Mouse (Mus musculus) intestine, postnatal 0 days (tissue): Measurements from ENCODE around the gene Timd4. TPM values are rescaled to one million over a fixed set of nuclear protein-coding genes. Genes with fewer than 3 reads are reported as not detected.

Experiments used
- ATAC-seq: fragments of 200-750 bp; cut with Nextera tagmentation; 2 replicates; pipeline ENCODE4 v1.8.0; 2017; ENCODE audit warnings: mild to moderate bottlenecking, moderate TSS enrichment, moderate library complexity
- H3K27ac ChIP-seq: fragments of 300-500 bp; sonication (generic); 2 replicates; pipeline ENCODE4 v1.5.1; 2014; ENCODE audit warnings: mild to moderate bottlenecking, low read depth, low read length, moderate library complexity
- H3K27me3 ChIP-seq: fragments of 300-500 bp; sonication (generic); replicated peaks from 2 replicates; pipeline ENCODE4 v1.6.1; 2014; ENCODE audit warnings: low read length, mixed read lengths; ENCODE audit not compliant: control insufficient read depth, insufficient read depth
- H3K36me3 ChIP-seq: fragments of 300-500 bp; sonication (generic); 2 replicates; pipeline ENCODE4 v1.6.1; 2014; ENCODE audit warnings: mild to moderate bottlenecking, moderate library complexity; ENCODE audit not compliant: control insufficient read depth, insufficient read depth
- H3K4me1 ChIP-seq: fragments of 300-500 bp; sonication (generic); replicated peaks from 2 replicates; pipeline ENCODE4 v1.6.1; 2014; ENCODE audit warnings: antibody characterized with exemption, low read length, mixed read lengths; ENCODE audit not compliant: control insufficient read depth, insufficient read depth
- H3K4me2 ChIP-seq: fragments of 300-500 bp; sonication (generic); replicated peaks from 2 replicates; pipeline ENCODE4 v1.6.1; 2014; ENCODE audit warnings: low read depth, mild to moderate bottlenecking, moderate library complexity
- H3K4me3 ChIP-seq: fragments of 300-500 bp; sonication (generic); 2 replicates; pipeline ENCODE4 v1.5.1; 2014; ENCODE audit warnings: low read depth, low read length
- H3K9ac ChIP-seq: fragments of 300-500 bp; sonication (generic); 2 replicates; pipeline ENCODE4 v1.6.1; 2014; ENCODE audit warnings: mild to moderate bottlenecking, low read depth, low read length
- H3K9me3 ChIP-seq: fragments of 300-500 bp; sonication (generic); 2 replicates; pipeline ENCODE4 v1.6.1; 2016; ENCODE audit warnings: mixed run types; ENCODE audit not compliant: control insufficient read depth
- CTCF ChIP-seq: sonication (generic); IDR thresholded peaks from 2 replicates; pipeline ENCODE4 v1.5.1; 2016; ENCODE audit warnings: low read depth, mild to moderate bottlenecking, control low read depth, antibody characterized with exemption, moderate library complexity
- WGBS: fragments of 180-500 bp; shearing (Covaris S2); extraction: QIAGEN DNeasy Blood & Tissue Kit; methylation state at CpG from one replicate; pipeline ENCODE4 v1.1.7; 2014; 5-methylcytosine and 5-hydroxymethylcytosine counted together
- polyA plus RNA-seq: library from polyadenylated mRNA; unstranded; fragments of >200 nt; fragmentation: Nextera tagmentation; extraction: Ambion mirVana; gene quantifications from 2 replicates; pipeline ENCODE4 v1.2.1, GENCODE M21; 2015

Timd4 gene
- 1.7 and 1.8 TPM in 2 replicates for polyA plus RNA-seq

DNA sequence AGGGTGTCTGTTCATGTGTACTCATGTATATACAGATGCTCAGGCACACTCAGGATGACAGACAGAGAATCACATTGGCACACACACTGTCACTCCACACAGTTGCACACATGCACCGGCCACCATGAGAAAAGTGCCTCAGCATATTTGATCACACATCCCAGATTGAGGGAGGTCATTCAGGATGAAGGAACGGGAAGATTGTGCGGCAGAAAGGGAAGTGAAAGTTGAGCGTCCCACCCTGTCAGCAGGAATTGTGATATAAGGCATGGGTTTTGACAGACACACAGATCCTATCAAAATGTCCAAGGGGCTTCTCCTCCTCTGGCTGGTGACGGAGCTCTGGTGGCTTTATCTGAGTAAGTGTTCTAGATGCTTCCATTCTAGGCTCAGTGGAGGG is at the start of gene Timd4:
Gene Timd4, plus strand, starts transcription at position 290 of the 400 bp plus-strand sequence.
- H3K36me3 ChIP-seq: no peaks in the 10 kb centered on the region
- no peak within 1 kb of the TSS for H3K4me2 ChIP-seq
- no peaks in the 10 kb centered on the region for H3K27me3 ChIP-seq
- no peak within 1 kb of the TSS for H3K4me3 ChIP-seq
- no peaks in the 10 kb centered on the region for H3K4me1 ChIP-seq
- no peak within 1 kb of the TSS for H3K27ac ChIP-seq
- no peak for TF ChIP-seq CTCF
- WGBS: 85% methylated on average over 5 of the region's 5 CpGs
- no peak for ATAC-seq
- no peak within 1 kb of the TSS for H3K9ac ChIP-seq
- H3K9me3 ChIP-seq: no peaks in the 10 kb centered on the region

GRCm38 (mm10) chr11:46776879-46777278 is 33.7 kb upstream of the Timd4 start:
- TF ChIP-seq CTCF: no peak
- H3K9ac ChIP-seq: no peak overlapping the region
- no peaks in the 10 kb centered on the region for H3K27me3 ChIP-seq
- no peak overlapping the region for H3K4me2 ChIP-seq
- H3K36me3 ChIP-seq: no peaks in the 10 kb centered on the region
- H3K9me3 ChIP-seq: no peaks in the 10 kb centered on the region
- no peak overlapping the region for H3K4me3 ChIP-seq
- 64% methylated on average over 3 of the region's 3 CpGs for WGBS
- no peaks in the 10 kb centered on the region for H3K4me1 ChIP-seq
- no peak for ATAC-seq
- H3K27ac ChIP-seq: no peak overlapping the region

GRCm38 (mm10) chr11:46779811-46780210 is 30.8 kb upstream of the Timd4 start:
- H3K27me3 ChIP-seq: no peaks in the 10 kb centered on the region
- whole genome bisulfite sequencing: 71% methylated on average over 2 of the region's 2 CpGs
- no peaks in the 10 kb centered on the region for H3K36me3 ChIP-seq
- H3K9ac ChIP-seq: no peak overlapping the region
- no peak overlapping the region for H3K4me2 ChIP-seq
- no peak for ATAC-seq
- H3K4me1 ChIP-seq: no peaks in the 10 kb centered on the region
- H3K9me3 ChIP-seq: no peaks in the 10 kb centered on the region
- TF ChIP-seq CTCF: peak; percentile 41; the same call in 1 of the 2 replicates
- no peak overlapping the region for H3K4me3 ChIP-seq
- no peak overlapping the region for H3K27ac ChIP-seq

- 85% methylated on average over 2 of the region's 2 CpGs for WGBS
- Histone ChIP-seq H3K4me3 (no peak overlapping the region), H3K27ac (no peak overlapping the region), H3K9me3 (no peaks in the 10 kb centered on the region), H3K4me1 (no peaks in the 10 kb centered on the region), H3K36me3 (no peaks in the 10 kb centered on the region), H3K27me3 (no peaks in the 10 kb centered on the region), H3K4me2 (no peak overlapping the region), H3K9ac (no peak overlapping the region)
- ATAC-seq: no peak
- TF ChIP-seq CTCF: no peak
Observed at GRCm38 (mm10) chr11:46804440-46804839, 6.2 kb upstream of the Timd4 start.

GRCm38 (mm10) chr11:46817692-46818091 is 7.1 kb downstream of the Timd4 start:
- 85% methylated on average over 5 of the region's 5 CpGs for WGBS

GRCm38 (mm10) chr11:46819930-46820329 is 9.3 kb downstream of the Timd4 start:
- 52% methylated on average over 4 of the region's 4 CpGs for WGBS

More at GRCm38 (mm10) chr11:46817692-46818091, 7.1 kb downstream of the Timd4 start:
- H3K27me3 ChIP-seq: no peaks in the 10 kb centered on the region
- H3K9ac ChIP-seq: no peak overlapping the region
- H3K27ac ChIP-seq: no peak overlapping the region
- TF ChIP-seq CTCF: no peak
- no peaks in the 10 kb centered on the region for H3K36me3 ChIP-seq
- no peaks in the 10 kb centered on the region for H3K9me3 ChIP-seq
- H3K4me1 ChIP-seq: no peaks in the 10 kb centered on the region
- no peak overlapping the region for H3K4me2 ChIP-seq
- no peak overlapping the region for H3K4me3 ChIP-seq
- ATAC-seq: no peak

DNA sequence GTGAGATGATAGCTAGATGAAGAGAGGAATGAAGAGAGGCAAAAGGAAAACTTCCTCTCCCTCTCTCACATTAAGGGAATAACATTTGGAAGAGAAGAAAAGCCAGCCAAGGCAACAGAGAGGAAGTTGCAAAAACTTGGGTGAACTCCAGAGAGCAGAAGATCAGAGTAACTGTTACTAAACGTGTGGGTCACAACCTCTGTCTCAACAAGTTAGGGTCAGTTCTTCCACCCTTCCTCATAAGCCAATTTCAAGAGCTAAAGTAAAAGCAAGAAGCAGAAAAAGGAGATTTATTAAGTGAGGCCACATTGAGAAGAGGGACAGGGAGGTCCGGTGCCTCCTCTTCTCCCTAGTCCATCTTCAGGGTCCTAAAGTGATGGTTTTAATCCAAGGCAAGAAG is 19.7 kb downstream of the Timd4 start:
- Histone ChIP-seq H3K36me3 (no peaks in the 10 kb centered on the region), H3K27me3 (no peaks in the 10 kb centered on the region), H3K9me3 (no peaks in the 10 kb centered on the region), H3K27ac (no peak overlapping the region), H3K4me3 (no peak overlapping the region), H3K4me1 (no peaks in the 10 kb centered on the region), H3K9ac (no peak overlapping the region), H3K4me2 (no peak overlapping the region)
- WGBS: 71% methylated on average over 2 of the region's 2 CpGs
- no peak for TF ChIP-seq CTCF
- ATAC-seq: no peak

More at GRCm38 (mm10) chr11:46819930-46820329, 9.3 kb downstream of the Timd4 start:
- Histone ChIP-seq H3K27me3 (no peaks in the 10 kb centered on the region), H3K27ac (no peak overlapping the region), H3K4me2 (no peak overlapping the region), H3K4me1 (no peaks in the 10 kb centered on the region), H3K9me3 (no peaks in the 10 kb centered on the region), H3K36me3 (no peaks in the 10 kb centered on the region), H3K4me3 (no peak overlapping the region), H3K9ac (no peak overlapping the region)
- ATAC-seq: no peak
- TF ChIP-seq CTCF: no peak
